Mouse (Mus musculus) retina, embryonic 14.5 days (tissue): ENCODE measurements at regions not wholly inside any gene's neighbourhood (a gene's known extent, or its start where the extent isn't known, plus 50 kb on each side); places are given as distances from the start of the nearest gene placed in this dataset.

Experiments used
- DNase-seq: peaks from one replicate; pipeline ENCODE4 v3.0.0-alpha.2; 2015; ENCODE audit warnings: low spot score

- no peak for DNase-seq
Measured at GRCm38 (mm10) chr9:116228443-116228842, 53.3 kb upstream of the Tgfbr2 start.

- DNase-seq: no peak
Measured at GRCm38 (mm10) chr9:116227738-116228137, 52.6 kb upstream of the Tgfbr2 start.
